Mouse (Mus musculus): ENCODE results near the gene Cdkl4.

DNA sequence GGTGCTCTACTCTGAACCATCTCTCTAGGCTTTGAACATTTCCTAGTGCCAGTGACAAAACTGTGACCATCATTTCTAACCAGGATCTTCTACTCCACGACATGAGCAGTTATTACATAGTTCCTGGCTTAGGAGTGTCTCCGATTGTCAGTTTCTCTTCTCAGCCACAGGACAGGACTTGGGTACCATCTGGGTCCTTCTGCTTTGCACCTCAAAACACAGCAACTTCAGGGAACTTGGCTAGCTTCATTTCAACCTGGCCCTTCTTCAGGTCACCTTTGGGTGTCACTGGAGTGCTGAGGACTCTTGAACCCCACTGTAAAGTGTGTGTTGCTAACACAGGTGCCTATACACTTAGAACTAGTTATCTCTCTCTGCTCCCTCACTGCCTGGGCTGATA is 30.8 kb downstream of the Cdkl4 start:
- TF ChIP-seq CTCF (IDR thresholded peaks at IDR 0.05; ENCODE audit: control insufficient read depth, insufficient read depth, low read length) (no peak), POLR2A (IDR thresholded peaks at IDR 0.05; ENCODE audit: borderline replicate concordance, control insufficient read depth, low read depth, low read length) (no peak)
